Mouse (Mus musculus) bone marrow macrophage, adult 2 months (primary cell): ENCODE results near the gene Rusc2.

Source experiments
- CTCF ChIP-seq: IDR thresholded peaks from 2 replicates; pipeline ENCODE4 v1.5.1; 2012; ENCODE audit warnings: low read depth, mild to moderate bottlenecking, low read length, moderate library complexity
- POLR2A ChIP-seq: IDR thresholded peaks from 2 replicates; pipeline ENCODE4 v1.6.1; 2012; ENCODE audit warnings: mild to moderate bottlenecking, low read depth, low read length, borderline replicate concordance

GRCm38 (mm10) chr4:43418450-43418849, 36.7 kb downstream of the Rusc2 start:
- TF ChIP-seq CTCF (no peak), POLR2A (no peak)
